Mouse (Mus musculus) layer of hippocampus, adult 9-11 months (tissue): ENCODE measurements around the gene Gse1.

Experiments used
- DNase-seq: peaks from one replicate; pipeline ENCODE4 v3.0.0; 2022

Gse1 gene

DNA sequence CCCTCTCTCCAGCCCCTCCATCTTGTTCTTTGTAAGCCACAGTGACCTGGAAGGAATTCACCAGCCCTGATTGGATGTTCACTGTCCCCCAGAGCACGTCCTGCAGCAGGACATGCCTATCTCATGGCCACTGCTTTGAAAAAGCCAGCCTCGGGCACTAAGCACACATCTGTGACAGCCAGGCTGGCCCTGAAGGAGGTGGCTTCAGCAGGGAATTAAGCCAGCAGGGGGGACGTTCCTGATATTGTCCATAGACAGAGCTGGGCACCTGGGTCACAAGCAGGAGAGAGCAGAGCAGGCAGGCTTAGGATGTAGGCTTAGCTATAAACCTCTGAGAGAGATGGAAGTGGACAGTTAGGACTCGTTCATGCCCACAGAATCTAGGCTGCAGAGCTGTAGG is 153.6 kb downstream of the Gse1 start:
- DNase-seq: no peak

DNA sequence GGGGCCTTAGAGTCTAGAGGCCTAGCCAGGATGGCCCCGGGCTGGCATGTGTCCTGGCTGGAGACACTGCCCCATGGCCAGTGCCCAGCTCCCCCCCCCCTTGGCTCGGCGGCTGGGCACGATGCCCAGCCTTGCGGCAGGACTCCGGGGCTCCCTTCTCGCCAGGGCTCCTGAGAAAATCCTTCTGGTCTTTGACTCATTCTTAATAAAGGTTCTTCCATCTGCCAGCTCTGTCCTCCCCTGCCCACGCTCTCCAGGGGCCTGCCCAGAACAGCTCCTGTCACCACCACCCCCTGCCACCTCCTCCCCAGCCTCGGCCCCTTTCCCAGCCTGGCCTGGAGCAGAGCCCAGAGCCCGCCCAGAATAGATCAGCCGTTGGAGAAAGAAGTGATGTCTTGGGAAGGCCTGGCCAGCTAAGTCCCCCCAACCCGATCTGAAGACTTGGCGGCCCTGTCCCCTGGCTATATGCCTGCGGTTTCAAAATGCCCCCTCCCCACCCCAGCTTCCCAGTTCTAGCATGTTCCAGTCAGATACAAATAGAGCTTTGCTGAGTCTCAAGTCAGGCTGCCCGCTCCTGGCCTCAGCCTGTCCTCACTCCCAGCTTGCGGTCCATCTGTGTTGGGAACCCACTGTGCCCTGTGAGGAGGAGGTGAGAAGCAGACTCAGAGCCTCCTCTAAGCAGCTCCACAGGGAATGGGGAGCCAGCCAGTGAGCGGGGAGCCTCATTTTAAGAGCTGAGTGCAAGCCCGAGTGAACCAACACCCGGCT is 154.4 kb downstream of the Gse1 start:
- peak; percentile 95 for DNase-seq

DNA sequence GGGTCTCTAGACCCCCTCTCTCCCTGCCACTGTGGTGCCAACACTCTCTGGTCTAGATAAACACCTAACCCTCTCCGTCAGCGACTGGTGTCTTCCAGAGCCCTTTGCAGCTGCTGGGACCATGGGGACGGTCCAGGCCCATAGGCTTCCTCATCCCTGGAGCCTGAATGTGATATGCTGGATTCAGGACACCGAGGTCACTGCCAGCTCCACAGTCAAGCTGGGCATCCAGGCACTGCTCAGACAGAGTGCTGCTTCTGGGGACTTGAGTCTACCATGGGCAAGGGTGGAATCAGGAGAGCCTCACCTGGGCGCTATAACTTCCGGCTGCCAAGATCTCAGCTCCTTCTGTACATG is 154.9 kb downstream of the Gse1 start:
- no peak for DNase-seq

DNA sequence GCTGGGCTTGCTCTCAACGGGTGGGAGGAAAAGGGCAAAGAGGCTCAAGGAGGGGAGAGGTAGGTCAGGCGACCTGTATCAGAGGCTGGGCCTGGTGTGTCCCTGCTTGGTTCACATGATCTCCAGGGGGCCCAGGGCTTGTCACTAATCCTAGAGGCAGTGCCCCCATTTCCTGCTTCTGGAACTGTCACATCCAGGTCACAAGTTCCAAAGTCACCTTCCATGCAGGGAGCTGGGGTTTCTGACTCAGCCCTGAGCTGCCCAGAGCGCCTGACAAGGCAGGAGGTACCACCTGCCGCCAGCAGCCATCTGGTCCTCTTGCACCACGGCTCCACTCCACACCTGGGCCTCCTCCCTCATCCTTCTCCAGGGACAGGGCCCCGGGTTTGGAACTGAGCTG is 155.5 kb downstream of the Gse1 start:
- DNase-seq: no peak

DNA sequence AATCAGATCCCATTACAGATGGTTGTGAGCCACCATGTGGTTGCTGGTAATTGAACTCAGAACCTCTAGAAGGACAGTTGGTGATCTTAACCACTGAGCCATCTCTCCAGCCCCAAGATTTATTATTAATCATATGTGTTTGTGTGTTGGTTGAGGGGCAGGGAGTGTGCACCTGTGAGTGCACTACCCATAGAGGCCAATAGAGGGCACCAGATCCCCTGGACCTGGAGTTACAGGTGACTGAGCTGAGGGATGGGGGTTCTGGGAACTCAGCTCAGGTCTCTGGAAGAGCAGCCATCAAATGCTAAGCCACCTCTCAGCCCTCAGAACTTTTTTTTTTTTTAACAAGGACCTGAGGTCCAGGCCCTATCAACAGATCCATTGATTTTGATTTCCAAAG is 156.5 kb downstream of the Gse1 start:
- DNase-seq: no peak

DNA sequence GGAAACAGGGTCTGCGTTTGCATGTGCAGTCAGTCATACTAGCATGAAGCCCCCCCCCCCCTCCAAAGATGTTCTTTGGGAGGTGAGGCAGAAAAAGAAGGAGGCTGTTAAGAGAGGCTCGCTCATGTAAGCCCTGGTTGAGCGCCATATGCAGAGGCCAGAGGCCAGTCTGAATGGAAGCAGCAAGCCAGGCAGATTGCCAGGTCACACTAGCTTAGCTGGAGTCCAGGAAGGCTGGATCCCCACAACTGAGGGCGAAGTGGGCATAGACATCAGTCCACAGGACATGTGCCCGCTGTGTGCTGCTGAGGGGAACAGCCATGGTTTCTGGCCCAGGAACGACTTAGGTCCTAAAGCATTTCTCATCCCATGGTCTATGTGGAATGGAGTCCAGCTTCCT is 160.0 kb downstream of the Gse1 start:
- no peak for DNase-seq

DNA sequence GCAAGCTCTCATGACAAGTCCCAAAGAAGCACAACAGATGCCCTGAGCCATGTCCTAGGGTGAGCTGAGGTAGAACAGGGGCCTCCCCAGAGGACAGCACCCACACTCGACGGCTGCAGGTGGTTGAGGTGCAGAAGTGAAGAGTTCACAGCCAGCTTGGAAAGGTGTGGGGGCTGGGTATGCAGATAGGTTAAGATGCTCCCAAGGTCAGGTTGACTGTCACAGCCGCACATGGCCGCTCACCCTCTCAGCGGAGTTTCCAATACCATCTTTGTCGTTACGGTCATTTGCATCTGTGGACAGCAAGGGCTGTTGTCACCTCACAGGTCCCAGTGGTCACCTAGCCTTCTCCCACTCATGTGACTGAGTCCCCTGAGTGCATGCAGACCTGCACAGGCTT is 162.3 kb downstream of the Gse1 start:
- no peak for DNase-seq

DNA sequence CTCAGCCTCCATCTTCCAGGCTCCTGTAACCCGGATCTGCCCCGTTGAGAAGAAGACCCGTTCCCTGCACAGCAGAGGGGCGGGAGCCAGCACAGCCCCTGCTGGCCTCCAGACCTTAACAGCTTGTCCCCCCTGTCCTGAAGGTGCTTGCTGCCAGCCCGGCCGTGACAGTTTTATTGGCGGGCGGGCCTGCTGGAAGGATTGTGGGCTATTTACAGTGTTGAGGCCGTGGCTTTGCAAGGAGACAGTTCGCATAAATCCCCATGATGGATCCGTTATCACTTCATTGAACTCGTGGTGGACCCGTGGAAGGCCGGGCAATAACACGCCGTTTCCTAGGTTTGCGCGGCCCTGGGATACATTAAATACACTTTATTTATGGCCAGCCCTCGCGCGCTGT is 163.6 kb downstream of the Gse1 start:
- DNase-seq: no peak

DNA sequence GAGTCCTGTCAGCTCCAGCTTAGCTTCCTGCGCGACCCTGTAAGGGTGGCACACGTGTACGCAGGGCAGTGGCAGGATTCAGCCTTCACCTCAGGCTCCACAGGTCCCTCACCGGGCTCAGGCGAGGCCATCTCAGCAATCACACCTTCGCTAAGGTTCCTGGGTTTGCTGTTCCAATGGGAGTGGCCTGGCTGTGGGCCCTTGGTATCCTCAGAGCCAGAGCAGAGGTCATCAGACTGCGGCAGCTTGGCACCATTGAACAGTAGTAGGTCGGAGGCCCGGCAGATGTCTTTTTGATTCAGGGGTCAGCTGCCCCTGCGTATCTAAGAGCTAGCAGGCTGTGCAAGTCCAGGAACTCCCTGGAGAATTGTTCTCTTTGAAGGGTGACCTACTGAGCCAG is 164.8 kb downstream of the Gse1 start:
- no peak for DNase-seq

DNA sequence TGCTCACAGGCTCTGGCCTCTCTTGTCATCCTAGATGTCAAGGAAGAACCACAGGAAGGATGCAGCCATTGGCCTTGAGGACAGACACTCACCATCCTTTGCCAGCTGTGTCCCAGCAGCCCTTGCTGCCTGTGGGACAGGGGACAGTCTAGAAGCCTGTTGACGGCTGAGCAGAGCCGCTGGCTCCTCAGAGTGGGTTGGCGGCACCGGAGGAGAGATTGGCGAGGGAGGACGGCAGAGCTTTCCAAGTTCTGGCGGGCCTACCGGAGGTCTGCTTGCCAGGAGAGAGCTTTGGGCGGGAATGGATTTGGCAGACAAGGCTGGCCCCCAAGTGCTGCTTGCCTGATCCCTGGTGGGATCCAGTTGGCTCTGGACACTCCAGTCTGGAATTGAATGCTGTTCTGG is 165.6 kb downstream of the Gse1 start:
- peak; percentile 70 for DNase-seq

DNA sequence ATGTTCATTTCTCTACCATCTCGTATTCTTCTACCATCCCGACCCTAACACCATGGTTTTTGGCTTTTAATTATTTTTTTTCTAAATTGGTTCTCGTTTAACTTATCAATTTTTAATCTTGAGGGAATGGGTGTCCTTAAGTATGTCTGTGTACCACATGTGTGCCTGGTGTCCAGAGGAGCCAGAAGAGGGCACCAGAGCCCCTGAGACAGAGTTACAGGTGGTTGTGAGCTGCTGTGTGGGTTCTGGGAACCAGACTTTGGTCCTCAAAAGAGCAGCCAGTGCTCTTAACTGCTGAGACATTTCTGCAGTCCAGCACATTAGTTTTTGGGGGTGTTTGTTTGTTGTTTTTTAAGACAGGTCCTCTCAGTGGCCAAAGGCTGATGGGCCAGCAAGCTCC is 167.6 kb downstream of the Gse1 start:
- DNase-seq: no peak

DNA sequence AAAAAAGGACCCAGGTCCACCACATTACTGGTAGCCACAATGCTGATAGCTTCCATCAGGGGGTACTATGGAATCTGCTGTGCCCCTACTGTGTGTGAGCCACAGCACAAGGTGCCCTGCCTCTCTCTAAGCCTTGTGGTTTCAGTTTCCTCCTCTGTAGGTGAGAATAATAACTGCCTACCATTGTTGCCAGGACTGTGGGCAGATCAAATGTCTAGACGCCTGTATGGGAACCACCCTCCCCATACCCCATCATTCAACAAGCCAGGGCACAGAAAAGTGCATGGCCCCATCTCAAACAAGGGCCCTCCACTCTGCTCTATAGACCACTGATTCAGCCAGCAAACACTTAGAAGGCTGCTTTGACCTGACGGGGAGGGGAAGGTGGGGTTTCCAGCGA is 168.5 kb downstream of the Gse1 start:
- DNase-seq: no peak

DNA sequence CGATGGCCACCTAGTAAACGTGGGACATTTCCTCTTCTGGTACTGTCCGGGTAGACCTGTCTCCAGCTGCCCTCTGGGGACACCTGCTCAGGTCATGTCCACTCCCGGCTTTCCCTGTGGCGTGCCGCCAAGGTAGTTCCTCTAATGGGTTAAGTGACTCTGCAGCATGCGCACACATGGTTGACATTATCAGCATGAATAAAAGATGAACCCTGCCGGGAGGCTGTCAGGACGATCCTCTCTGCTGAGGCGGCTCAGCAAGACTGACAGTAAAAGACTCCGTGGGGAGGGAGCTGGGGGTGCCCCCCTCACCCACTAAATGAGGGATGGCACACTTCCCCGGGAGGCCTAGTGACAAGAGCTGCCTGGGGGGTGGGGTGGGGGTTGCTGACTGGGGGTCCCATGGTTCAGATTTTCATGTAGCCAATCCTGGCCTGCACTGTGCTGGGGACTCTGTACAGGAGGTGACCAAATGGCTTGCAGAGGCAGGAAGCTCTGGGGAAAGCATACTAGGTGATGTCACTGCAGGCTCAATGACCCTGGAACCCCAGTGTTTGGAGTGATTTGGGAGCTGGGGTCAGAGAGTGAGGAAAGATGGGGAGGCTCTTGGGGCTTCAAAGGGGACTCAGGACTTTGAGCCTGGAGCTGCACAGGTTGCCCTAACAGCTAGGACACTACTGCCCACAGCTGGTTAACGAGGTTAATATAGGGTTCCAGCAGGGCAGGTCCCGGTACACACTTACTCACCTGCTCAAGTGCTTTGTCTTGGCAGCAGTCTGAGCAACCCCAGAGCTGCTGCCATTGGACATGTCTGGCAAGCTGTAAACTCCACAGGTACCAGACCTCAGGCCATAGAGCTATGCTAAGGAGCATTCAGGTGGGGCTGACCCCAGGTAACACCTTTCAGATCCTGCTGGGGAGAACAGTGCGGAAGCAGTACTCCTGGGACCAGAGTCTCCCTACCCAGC is 169.5 kb downstream of the Gse1 start:
- no peak for DNase-seq

DNA sequence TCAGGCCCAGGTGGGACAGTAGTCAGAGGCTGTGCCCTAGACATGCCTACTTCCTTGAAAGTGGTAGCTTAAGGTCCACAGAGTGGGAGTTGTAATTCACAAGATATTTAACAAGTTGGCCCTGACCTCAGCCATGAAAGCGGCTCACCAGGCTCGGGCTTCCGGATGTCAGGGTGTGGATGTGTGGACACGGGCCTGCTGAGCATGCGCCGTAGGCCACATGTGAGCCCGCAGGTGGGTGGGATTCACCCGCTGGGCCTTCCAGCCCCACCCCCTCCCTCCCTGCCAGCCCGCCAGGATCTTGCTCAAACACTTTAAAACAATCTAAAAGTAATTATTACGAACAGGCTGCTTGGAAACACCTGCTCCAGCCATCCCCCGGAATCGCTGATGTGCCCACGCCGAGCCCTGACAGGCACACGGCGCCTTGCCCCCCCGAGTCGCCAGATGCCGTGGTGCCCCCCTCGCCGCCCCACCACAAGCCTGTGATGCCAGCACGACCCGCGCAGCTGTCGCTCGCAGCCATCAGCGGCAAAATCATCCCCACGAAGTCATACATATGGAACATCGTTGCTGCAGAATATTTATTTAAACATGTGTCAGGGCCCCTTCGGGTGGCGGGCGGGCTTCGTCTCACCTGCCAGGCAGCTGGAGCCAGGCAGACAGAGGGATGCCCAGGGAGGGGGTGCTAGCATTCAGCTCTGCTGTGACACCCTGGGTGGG is 171.1 kb downstream of the Gse1 start:
- no peak for DNase-seq

DNA sequence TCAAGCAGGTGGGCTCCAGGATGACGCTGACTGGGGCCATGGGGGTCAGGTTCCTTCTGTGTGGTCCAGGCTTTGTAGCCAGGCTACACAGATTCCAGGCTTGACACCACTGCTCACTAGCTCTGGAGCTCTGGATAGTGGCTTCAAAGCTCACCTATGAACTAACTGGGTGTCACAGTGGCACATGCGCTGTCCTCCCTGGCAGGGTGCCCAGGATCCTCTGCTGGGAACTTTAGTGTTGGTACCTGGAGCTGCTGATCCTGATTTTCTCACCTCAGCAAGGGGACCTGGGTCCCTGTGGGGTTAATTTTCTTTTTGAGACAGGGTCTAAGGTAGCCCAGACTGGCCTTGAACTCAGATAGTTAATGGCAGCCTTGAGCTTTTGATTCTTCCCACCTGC is 173.0 kb downstream of the Gse1 start:
- no peak for DNase-seq

DNA sequence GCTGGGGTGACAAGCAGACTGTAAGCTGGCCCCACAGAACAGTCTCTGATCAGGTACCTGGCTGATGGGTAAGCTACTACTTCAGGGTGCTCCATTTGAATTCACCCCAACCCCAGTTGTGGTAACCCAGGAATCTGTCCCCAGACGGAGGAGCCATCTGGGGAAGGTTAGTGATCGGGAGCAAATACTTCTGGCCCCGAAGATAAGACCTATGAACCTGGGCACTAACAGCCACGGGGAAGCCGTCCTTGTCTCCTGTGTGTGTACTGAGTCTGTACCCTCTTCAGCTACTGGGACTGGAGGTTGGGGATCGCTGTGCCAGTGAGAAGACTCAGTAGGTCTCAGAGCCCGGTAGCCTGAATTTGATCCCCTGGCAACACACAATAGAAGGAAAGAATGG is 173.5 kb downstream of the Gse1 start:
- DNase-seq: no peak

DNA sequence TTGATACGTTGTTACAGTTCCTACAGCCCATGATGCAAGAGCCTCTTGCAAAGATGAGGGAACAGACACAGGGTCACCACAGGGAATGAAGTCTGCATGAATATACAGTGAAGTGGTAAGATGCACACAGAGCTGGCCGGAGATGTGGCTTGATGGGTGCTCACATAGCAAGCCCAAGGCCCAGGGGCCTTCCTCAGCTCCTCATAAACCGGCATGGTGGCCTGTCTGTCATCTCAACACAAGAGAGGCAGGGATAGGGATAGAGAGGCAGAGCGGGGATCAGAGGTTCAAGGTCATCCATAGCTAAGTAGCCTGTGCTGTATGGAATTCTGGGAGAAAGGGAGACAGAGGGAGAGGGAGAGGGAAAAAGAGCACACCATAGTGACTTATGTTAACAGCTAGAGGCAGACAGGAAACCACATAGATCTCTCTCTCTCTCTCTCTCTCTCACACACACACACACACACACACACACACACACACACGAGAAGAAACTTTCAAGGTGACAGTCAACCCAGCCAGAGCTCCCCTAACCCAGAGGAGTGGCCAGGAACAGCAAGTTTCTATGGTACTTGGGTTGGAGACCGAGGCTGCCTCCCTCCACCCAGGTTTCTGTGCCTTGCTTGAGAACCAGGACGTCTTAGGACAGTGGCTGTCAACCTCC is 175.5 kb downstream of the Gse1 start:
- DNase-seq: no peak

DNA sequence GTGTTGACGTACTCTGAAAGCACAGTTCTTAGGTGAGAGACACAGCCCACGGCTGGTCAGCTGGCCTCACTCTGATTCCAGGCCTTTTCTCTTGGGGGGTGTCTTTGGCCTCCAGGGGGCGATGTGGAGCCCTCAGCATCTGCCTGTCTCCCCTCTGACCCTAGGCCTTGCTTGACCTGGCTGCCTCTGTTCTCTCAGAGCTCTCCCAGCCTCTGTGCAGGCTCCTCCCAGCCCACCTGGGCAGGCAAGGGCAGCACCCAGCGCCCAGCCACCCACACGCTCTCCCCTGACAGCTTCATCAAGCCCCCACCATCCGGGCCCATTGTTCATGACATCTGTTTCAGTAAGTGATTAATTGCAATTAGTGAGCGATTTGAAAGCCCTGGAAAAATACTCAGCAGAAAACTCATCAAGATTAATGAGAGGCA is 176.4 kb downstream of the Gse1 start:
- DNase-seq: no peak

DNA sequence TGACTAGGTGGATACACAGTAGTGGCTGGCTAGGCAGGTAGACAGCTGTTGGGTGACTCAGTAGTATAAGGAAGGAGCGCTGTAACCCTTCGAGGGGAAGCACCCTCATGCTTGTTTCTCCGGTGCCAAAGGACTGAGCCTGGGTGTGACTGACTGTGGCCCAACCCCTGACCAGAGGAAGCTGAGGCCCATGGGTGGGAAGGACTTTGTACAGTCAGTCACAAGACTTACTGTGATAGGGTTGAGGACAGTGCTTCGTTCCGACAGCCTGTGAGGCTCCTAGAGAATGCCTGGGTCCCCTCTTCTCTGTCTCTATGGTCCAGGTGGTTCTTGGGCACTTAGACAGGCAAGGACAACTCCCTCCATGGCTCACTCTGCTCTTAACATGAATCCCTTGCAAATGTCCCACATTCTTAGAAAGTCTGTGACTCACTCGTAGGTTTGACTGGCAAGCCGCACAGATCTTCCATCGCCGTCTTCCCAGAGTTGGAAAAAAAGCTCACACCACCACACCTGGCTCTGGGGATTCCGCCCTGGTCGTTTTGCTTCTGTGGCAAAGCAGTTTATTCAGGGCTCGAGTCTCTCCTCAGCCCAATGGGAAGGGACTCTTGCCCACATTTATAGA is 177.9 kb downstream of the Gse1 start:
- DNase-seq: no peak

DNA sequence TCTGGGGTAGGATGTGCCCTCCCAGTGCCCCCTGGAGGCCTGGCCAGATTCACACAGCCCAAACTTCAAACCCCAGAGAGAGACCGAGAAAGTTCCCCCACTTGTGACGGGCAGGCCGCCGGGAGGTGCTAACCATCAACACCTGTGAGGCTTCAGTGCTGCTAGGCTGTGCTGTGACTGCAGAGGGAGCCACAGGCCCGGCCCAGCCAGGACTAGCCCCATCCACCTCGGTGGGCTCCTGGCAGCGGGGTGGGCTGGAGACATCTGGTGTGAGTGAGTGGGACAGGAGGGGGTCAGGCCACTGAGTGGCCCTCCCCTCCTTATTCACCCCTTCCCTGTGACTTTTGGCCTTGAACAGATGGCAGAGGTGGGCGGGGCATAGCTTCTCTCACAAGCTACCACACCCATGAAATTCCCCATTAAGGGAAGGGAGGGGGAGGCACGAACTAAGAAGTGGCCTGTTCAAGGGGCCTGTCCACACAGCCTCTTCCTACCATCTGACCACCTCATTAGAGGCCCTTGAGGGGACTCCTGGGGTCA is 179.5 kb downstream of the Gse1 start:
- DNase-seq: no peak

DNA sequence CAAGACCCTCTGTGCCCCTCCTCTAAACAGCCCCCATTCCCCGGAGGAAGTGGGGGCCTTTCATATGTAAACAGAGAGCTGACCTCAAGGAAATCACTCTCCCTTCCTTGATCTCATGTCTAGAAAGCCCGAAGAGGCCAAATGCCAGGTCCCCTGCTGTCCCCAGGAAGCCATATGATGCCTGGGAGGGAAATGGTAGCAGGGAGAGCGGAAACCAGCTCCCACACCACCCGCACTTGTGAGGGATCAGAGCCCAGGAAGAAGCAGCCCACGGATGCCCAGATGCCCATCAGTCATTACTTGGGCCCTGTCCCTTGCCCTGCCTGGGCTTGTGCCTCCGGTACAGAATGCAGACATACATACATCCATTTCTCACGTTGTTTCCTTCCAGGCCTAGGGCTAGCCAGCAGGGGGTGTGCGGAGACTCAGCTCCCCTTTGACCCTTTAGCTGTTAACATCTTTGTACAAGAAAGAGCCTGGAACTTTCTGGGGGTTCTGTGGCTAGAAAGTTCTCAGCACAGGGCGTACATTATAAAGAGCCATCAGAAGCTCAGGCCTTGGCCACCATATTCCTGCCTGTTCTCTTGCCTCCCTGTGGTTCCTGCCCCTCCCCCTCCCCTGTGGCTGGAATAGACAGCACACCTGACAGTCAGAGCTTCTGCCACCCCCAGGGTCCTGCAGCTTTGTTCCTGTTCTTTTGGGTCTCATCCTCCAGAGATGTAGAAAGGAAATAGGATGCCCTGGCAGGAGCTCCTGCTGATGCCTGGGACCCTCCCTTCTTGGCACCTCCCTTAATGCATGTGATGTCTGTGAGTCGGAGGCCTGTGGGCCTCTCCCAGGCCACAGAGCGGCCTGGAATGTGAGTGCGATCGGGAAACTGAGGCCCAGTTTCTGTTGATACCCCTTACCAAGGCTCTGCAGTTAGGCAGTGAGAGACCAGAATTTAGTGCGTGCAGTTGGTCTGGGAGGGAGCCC is 180.3 kb downstream of the Gse1 start:
- no peak for DNase-seq
